Mouse (Mus musculus) forebrain, embryonic 12.5 days (tissue): ENCODE measurements around the gene Tspan3. TPM values are rescaled to one million over a fixed set of nuclear protein-coding genes. Genes with fewer than 3 reads are reported as not detected.

ENCODE experiments used
- ATAC-seq: fragments of 200-750 bp; cut with Nextera tagmentation; 2 replicates; pipeline ENCODE4 v1.8.0; 2017; ENCODE audit warnings: moderate TSS enrichment; ENCODE audit not compliant: low FRiP score
- H3K27ac ChIP-seq: fragments of 300-500 bp; sonication (generic); 2 replicates; pipeline ENCODE4 v1.5.1; 2016; ENCODE audit warnings: mild to moderate bottlenecking
- H3K27me3 ChIP-seq: fragments of 300-500 bp; sonication (generic); 2 replicates; pipeline ENCODE4 v1.6.1; 2016; ENCODE audit warnings: mild to moderate bottlenecking
- H3K36me3 ChIP-seq: fragments of 300-500 bp; sonication (generic); replicated peaks from 2 replicates; pipeline ENCODE4 v1.6.1; 2016; ENCODE audit warnings: mild to moderate bottlenecking
- H3K4me1 ChIP-seq: fragments of 300-500 bp; sonication (generic); 2 replicates; pipeline ENCODE4 v1.6.1; 2016
- H3K4me2 ChIP-seq: fragments of 300-500 bp; sonication (generic); 2 replicates; pipeline ENCODE4 v1.6.1; 2016; ENCODE audit warnings: mild to moderate bottlenecking, moderate library complexity
- H3K4me3 ChIP-seq: fragments of 300-500 bp; sonication (generic); replicated peaks from 2 replicates; pipeline ENCODE4 v1.5.1; 2016; ENCODE audit warnings: mild to moderate bottlenecking
- H3K9ac ChIP-seq: fragments of 300-500 bp; sonication (generic); 2 replicates; pipeline ENCODE4 v1.6.1; 2016; ENCODE audit warnings: mild to moderate bottlenecking
- H3K9me3 ChIP-seq: fragments of 300-500 bp; sonication (generic); 2 replicates; pipeline ENCODE4 v1.6.1; 2016
- WGBS: fragments of 180-500 bp; shearing (Covaris S2); methylation state at CpG from one replicate; pipeline ENCODE4 v1.1.7; 2016; 5-methylcytosine and 5-hydroxymethylcytosine counted together
- polyA plus RNA-seq: library from polyadenylated mRNA; unstranded; fragments of >200 nt; fragmentation: Nextera tagmentation; extraction: Ambion mirVana; gene quantifications from 2 replicates; pipeline ENCODE4 v1.2.1, GENCODE M21; 2016

Gene Tspan3
- polyA plus RNA-seq, 1 experiment from 2014 or later: 483 TPM

DNA sequence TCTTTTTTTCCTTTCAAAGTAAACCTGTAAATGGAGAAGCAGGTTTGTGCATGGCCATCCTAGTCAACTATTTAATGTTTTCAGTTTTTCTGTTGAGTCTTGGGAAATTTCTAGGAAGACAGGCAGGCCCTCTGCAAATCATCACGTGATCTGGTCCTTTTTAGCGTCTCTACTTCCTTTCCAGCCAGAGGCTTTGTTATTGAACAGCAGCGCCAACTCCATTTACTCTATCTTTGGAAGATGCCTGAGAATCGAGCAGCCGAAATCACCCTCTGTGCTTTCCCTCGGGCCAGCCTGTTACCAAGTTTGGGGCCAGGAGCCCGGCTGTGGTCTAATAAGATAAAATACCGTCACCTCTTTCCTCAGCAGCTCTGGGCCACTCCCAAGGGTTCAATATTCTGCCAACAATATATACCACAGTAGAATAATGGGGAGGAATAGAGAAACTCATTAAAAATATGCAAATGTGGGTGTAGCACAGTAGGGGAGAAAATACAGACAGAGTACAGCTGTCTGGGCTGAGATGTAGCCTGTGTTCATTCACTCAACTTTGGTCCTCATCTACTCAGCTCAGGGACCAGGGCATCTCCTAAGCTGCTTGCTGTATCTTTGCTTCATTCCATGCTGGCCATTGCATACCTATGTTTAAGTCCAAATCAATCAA, 15.0 kb upstream of the Tspan3 start:
- peaks cover 12% of the 10 kb centered on the region for H3K4me1 ChIP-seq
- peak overlapping the region; percentile 16; the same call in 1 of the 2 replicates for H3K4me2 ChIP-seq
- H3K27ac ChIP-seq: 0 out of 2 replicates have a peak overlapping the region, but pooled peaks have one; percentile 20
- WGBS: 24% methylated on average over 8 of the region's 8 CpGs
- H3K9ac ChIP-seq: no peak overlapping the region
- H3K27me3 ChIP-seq: 0 out of 2 replicates have a peak, but pooled peaks cover 4% of the 10 kb centered on the region
- no peak for ATAC-seq
- H3K4me3 ChIP-seq: no peak overlapping the region
- no peaks in the 10 kb centered on the region for H3K36me3 ChIP-seq
- no peaks in the 10 kb centered on the region for H3K9me3 ChIP-seq

DNA sequence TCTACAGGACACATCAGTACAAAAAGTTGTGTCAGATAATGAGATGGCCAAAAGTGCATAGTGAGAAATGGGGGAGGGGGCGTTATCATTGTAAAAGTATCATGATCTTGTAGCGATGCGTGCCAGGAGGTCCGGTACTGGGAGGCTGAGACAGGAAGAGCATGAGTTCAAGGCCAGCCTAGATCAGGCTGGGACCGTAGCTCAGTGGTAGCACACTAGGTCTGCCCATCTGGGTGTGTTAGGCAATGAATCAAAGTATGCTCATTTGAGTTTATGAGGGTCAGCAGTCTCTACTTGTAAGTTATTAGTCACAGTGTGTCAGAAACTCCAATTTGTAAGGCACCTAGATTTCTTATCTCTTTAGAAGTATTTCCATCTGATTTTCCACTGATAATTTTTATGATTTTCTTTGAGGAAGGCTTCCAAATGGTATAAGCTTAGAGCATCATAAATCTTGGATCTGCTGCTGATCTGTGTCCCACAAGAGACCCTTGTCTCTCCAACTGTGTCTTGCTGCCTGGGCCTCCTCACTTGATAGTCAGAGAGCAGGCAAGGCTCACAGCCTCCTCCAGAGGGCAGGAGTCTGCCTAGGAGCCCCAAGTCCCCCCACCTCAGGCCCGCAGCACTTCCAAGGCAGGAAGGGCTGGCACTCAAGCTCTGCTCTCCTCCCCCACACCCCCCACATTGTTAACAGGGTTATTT, 14.3 kb upstream of the Tspan3 start:
- H3K36me3 ChIP-seq: no peaks in the 10 kb centered on the region
- no peaks in the 10 kb centered on the region for H3K9me3 ChIP-seq
- H3K4me2 ChIP-seq: 0 out of 2 replicates have a peak overlapping the region, but pooled peaks have one; percentile 16
- H3K4me1 ChIP-seq: peaks cover 12% of the 10 kb centered on the region
- no peak overlapping the region for H3K4me3 ChIP-seq
- H3K9ac ChIP-seq: no peak overlapping the region
- 76% methylated on average over 6 of the region's 6 CpGs for WGBS
- ATAC-seq: no peak; the same call in 1 of the 2 replicates
- 0 out of 2 replicates have a peak, but pooled peaks cover 4% of the 10 kb centered on the region for H3K27me3 ChIP-seq
- H3K27ac ChIP-seq: no peak overlapping the region

DNA sequence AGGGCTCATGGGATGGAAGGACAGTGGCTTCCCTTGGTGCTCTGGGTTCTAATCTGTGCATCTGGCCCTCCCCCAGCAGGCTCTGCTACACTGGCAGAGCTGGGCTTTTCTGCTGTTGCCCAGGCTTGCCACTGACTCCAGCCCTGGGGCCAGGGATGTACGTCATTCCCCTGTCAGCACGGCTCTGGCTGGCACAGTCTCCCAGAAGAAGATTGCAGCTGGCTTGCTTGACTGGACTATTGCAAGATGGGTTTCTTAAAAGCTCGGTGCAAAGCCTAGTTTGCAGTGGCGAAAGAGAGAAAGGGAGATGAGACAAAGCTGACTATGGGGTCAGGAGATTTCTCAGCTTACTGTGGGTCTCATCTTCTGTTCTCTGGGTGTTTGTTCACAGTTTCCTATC, 12.1 kb upstream of the Tspan3 start:
- 0 out of 2 replicates have a peak, but pooled peaks cover 4% of the 10 kb centered on the region for H3K27me3 ChIP-seq
- no peak overlapping the region for H3K9ac ChIP-seq
- no peaks in the 10 kb centered on the region for H3K9me3 ChIP-seq
- H3K27ac ChIP-seq: no peak overlapping the region
- H3K36me3 ChIP-seq: no peaks in the 10 kb centered on the region
- no peak overlapping the region for H3K4me3 ChIP-seq
- H3K4me1 ChIP-seq: peaks cover 12% of the 10 kb centered on the region
- 87% methylated on average over 4 of the region's 4 CpGs for WGBS
- no peak for ATAC-seq
- no peak overlapping the region for H3K4me2 ChIP-seq

DNA sequence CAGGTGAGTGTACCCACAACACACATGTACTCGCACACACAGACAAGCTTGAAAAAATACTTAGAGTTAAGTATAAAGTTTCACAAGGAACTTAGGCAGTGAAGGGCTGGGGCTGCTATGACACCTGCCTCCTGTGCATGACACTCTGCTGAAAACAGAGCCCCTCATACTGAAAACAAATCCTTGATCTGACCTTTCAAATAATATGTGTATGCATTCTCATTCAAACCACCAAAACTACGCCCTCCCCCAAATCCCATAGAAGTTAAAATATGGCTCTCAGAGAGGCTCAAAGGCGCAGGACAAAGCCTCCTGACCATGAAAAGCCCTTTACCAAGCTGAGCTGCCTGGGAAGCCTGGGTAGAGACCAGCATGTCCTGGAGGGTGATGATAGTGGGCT, 10.0 kb upstream of the Tspan3 start:
- Histone ChIP-seq H3K4me1 (peaks cover 6% of the 10 kb centered on the region), H3K4me2 (no peak overlapping the region), H3K27ac (no peak overlapping the region), H3K36me3 (no peaks in the 10 kb centered on the region), H3K4me3 (no peak overlapping the region), H3K27me3 (0 out of 2 replicates have a peak, but pooled peaks cover 4% of the 10 kb centered on the region), H3K9ac (no peak overlapping the region), H3K9me3 (no peaks in the 10 kb centered on the region)
- no peak for ATAC-seq
- 84% methylated on average over 3 of the region's 3 CpGs for WGBS

GRCm38 (mm10) chr9:56167690-56168089, 2.4 kb upstream of the Tspan3 start:
- Histone ChIP-seq H3K4me3 (no peak overlapping the region), H3K9me3 (no peaks in the 10 kb centered on the region), H3K9ac (no peak overlapping the region), H3K4me1 (peaks cover 18% of the 10 kb centered on the region), H3K36me3 (no peaks in the 10 kb centered on the region), H3K27ac (no peak overlapping the region), H3K27me3 (peaks cover 7% of the 10 kb centered on the region; the same call in 1 of the 2 replicates), H3K4me2 (peak overlapping the region; percentile 33)
- 5% methylated on average over 6 of the region's 6 CpGs for WGBS
- ATAC-seq: no peak; the same call in 1 of the 2 replicates

GRCm38 (mm10) chr9:56166161-56166560, 884 bp upstream of the Tspan3 start:
- no peak overlapping the region for H3K4me2 ChIP-seq
- H3K36me3 ChIP-seq: no peaks in the 10 kb centered on the region
- peaks cover 26% of the 10 kb centered on the region for H3K4me1 ChIP-seq
- ATAC-seq: no peak
- no peaks in the 10 kb centered on the region for H3K9me3 ChIP-seq
- H3K27ac ChIP-seq: no peak overlapping the region
- no peak overlapping the region for H3K4me3 ChIP-seq
- no peak overlapping the region for H3K9ac ChIP-seq
- 64% methylated on average over 5 of the region's 5 CpGs for WGBS
- H3K27me3 ChIP-seq: peaks cover 7% of the 10 kb centered on the region; the same call in 1 of the 2 replicates

DNA sequence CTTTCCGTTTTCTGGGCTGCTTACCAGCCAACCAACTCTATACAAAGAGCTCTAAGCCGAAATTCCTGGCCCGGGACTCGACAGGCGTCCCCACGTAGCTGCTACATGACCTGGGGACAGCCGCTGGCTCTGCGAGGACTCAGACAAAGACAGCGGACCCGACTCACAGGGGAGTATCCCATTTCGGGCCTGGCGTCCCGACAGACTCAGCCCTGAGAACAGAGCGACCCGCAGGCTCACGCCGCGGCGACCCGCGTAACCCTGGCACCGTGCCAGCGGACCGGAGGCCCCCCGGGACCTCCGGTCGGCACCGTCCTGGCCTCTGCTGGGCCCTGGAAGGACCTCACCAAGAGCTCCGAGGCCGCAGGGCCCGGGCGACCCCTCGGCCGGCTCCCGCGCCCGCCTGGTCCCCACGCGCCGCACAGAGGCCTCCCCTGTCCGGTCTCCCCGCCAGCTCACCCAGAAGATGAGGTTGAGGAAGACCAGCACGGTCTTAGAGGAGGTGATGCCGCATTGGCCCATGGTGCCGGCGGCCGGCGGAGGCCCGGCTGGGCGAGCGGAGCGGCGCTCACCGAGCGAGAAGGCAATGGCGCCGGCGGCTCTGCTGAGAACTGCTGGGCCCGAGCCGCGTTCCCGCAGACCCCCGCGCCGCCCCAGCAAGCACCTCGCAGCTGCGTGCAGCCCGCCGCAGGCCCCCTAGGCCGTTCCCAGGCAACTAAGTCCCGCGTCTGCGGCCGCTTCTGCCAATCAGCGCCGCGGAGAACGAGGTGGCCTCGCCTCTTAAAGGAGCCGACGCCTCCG, 4.7 kb downstream of the Tspan3 start:
- WGBS: under 1% methylated on average over 82 of the region's 82 CpGs
- no peaks in the 10 kb centered on the region for H3K9me3 ChIP-seq
- H3K4me3 ChIP-seq: peak overlapping the region; percentile 97
- H3K9ac ChIP-seq: peak overlapping the region; percentile 96
- peak overlapping the region; percentile 74 for H3K4me2 ChIP-seq
- H3K4me1 ChIP-seq: peaks cover 25% of the 10 kb centered on the region
- peak overlapping the region; percentile 96 for H3K27ac ChIP-seq
- peaks cover 5% of the 10 kb centered on the region; the same call in 1 of the 2 replicates for H3K27me3 ChIP-seq
- no peaks in the 10 kb centered on the region for H3K36me3 ChIP-seq
- ATAC-seq: peak; percentile 98

DNA sequence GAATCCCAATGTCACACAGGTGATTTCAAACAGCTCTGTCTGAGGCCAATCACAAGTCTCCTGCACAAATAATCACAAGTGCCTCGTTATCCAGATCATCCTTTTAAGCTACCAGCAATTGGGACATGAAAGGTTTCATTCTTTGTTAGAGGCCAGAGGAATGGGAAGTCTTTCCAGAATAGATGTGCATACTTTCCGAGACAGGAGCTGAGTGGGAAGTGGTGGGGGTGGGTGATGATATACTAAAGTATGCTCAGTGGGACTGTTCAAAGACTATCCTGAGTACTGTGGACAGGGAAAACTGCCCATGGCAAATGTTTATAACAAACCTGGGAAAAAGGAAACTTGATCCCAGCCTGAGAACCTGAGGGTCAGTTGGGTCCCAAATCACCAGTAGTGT, 5.8 kb downstream of the Tspan3 start:
- ATAC-seq: no peak
- peak overlapping the region; percentile 96 for H3K9ac ChIP-seq
- no peaks in the 10 kb centered on the region for H3K27me3 ChIP-seq
- 4% methylated on average over 2 of the region's 2 CpGs for WGBS
- H3K27ac ChIP-seq: no peak overlapping the region
- no peaks in the 10 kb centered on the region for H3K36me3 ChIP-seq
- peak overlapping the region; percentile 74 for H3K4me2 ChIP-seq
- no peaks in the 10 kb centered on the region for H3K9me3 ChIP-seq
- peaks cover 25% of the 10 kb centered on the region for H3K4me1 ChIP-seq
- peak overlapping the region; percentile 97 for H3K4me3 ChIP-seq

- Histone ChIP-seq H3K4me3 (no peak overlapping the region), H3K4me2 (no peak overlapping the region; the same call in 1 of the 2 replicates), H3K27ac (no peak overlapping the region), H3K36me3 (no peaks in the 10 kb centered on the region), H3K9ac (no peak overlapping the region), H3K4me1 (peaks cover 27% of the 10 kb centered on the region), H3K9me3 (no peaks in the 10 kb centered on the region), H3K27me3 (no peaks in the 10 kb centered on the region)
- no peak for ATAC-seq
- 75% methylated on average over 2 of the region's 2 CpGs for WGBS
Measured at GRCm38 (mm10) chr9:56158077-56158476, 7.2 kb downstream of the Tspan3 start.

GRCm38 (mm10) chr9:56154572-56154971, 10.7 kb downstream of the Tspan3 start:
- H3K4me2 ChIP-seq: no peak overlapping the region
- no peaks in the 10 kb centered on the region for H3K9me3 ChIP-seq
- H3K27ac ChIP-seq: no peak overlapping the region
- no peak for ATAC-seq
- H3K4me1 ChIP-seq: peaks cover 27% of the 10 kb centered on the region
- no peak overlapping the region for H3K9ac ChIP-seq
- 91% methylated on average over 5 of the region's 5 CpGs for WGBS
- no peak overlapping the region for H3K4me3 ChIP-seq
- H3K27me3 ChIP-seq: no peaks in the 10 kb centered on the region
- peaks cover 5% of the 10 kb centered on the region for H3K36me3 ChIP-seq

DNA sequence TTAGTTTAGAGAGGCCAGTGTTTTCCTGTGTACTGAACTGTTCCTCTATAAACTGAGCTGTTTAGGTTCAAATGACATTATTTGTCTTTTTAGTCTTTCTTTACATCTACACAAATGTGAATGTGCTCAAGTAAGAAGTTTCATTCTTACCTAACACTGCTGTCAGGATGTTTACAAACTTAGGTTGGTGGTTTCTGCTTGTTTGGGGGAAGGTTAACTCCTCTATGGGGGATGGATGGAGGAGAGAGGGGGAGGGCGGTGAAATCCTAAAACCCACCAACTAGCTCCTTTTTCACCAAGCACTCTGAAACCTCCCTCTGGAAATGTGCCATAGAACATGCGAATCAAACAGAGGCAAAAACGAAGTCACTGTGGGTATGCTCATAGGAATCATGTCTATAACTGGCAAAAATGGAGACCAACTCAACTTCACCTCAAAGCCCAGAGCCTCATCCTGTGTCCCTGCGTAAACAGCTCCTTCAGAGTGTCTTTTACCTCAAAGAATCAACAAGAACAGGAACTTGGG, 12.7 kb downstream of the Tspan3 start:
- no peak for ATAC-seq

More for the DNA sequence above, 12.7 kb downstream of the Tspan3 start:
- 74% methylated on average over 4 of the region's 4 CpGs for WGBS
- no peak overlapping the region for H3K9ac ChIP-seq
- 0 out of 2 replicates have a peak overlapping the region, but pooled peaks have one; percentile 36 for H3K27ac ChIP-seq
- no peak overlapping the region for H3K4me3 ChIP-seq
- no peaks in the 10 kb centered on the region for H3K27me3 ChIP-seq
- peaks cover 5% of the 10 kb centered on the region for H3K36me3 ChIP-seq
- no peak overlapping the region for H3K4me2 ChIP-seq
- no peaks in the 10 kb centered on the region for H3K9me3 ChIP-seq
- peaks cover 13% of the 10 kb centered on the region for H3K4me1 ChIP-seq
